ENCODE assay signal across 9 mouse cellular contexts in genomic region chr3:58490787-58491186, GRCm38 (mm10). TPM values are rescaled to one million over a fixed set of nuclear protein-coding genes. Genes with fewer than 3 reads are reported as not detected.
DNase-seq lines count a peak whose midpoint lies in the region; ATAC-seq and TF ChIP-seq lines count a peak whose summit lies in the region.
"Had no signal": no experiment of that assay in that cellular context is flagged by ENCODE, and none has a peak within 500 bp of the region (broad histone marks: within the 10 kb centered on the region; RNA-seq: fewer than 3 reads in every experiment).

No protein-coding gene starts in this region.

- H3K4me3 ChIP-seq in heart, embryonic 11.5 days (ENCODE audit: low read depth, low read length), result no peak overlapping the region
- H3K4me3 ChIP-seq in E14TG2a.4 (replicated peaks; ENCODE audit: low read length), result no peak overlapping the region
- H3K4me3 ChIP-seq in lung, embryonic 14.5 days (ENCODE audit: low read depth, low read length), result no peak overlapping the region
- no peak overlapping the region for H3K4me3 ChIP-seq in stomach, postnatal 0 days (ENCODE audit: low read depth, low read length)
- H3K4me3 ChIP-seq: heart, embryonic 15.5 days had no signal

- 67% methylated on average over 7 of the region's 7 CpGs for WGBS in heart, embryonic 11.5 days (ENCODE audit: insufficient replicate concordance)
- 65% methylated on average over 7 of the region's 7 CpGs for WGBS in lung, embryonic 14.5 days
- 67% methylated on average over 7 of the region's 7 CpGs for WGBS in stomach, postnatal 0 days

- no peaks in the 10 kb centered on the region for H3K4me1 ChIP-seq in heart, embryonic 11.5 days (ENCODE audit: control insufficient read depth, insufficient read depth, low read length)
- no peaks in the 10 kb centered on the region for H3K4me1 ChIP-seq in E14TG2a.4 (replicated peaks; ENCODE audit: low read depth, low read length)
- H3K4me1 ChIP-seq in lung, embryonic 14.5 days (ENCODE audit: insufficient read depth), result no peaks in the 10 kb centered on the region
- H3K4me1 ChIP-seq in stomach, postnatal 0 days (replicated peaks; ENCODE audit: control insufficient read depth, insufficient read depth), result no peaks in the 10 kb centered on the region
- H3K4me1 ChIP-seq: heart, embryonic 15.5 days had no signal

- ATAC-seq in heart, embryonic 11.5 days (replicated peaks; ENCODE audit: insufficient number of reproducible peaks, low FRiP score, low TSS enrichment), result no peak
- no peak for ATAC-seq in lung, embryonic 14.5 days (ENCODE audit: insufficient read depth)
- ATAC-seq in stomach, postnatal 0 days (ENCODE audit: low FRiP score, low TSS enrichment), result no peak

- no peak for TF ChIP-seq EP300 in stomach, postnatal 0 days (optimal IDR thresholded peaks at IDR 0.05)

- H3K36me3 ChIP-seq in heart, embryonic 11.5 days (ENCODE audit: control insufficient read depth, insufficient read depth, low read length), result no peaks in the 10 kb centered on the region
- H3K36me3 ChIP-seq in E14TG2a.4 (ENCODE audit: insufficient read depth, low read length), result 0 out of 2 replicates have a peak, but pooled peaks cover 4% of the 10 kb centered on the region
- H3K36me3 ChIP-seq in lung, embryonic 14.5 days (ENCODE audit: insufficient read depth), result no peaks in the 10 kb centered on the region
- H3K36me3 ChIP-seq in stomach, postnatal 0 days (ENCODE audit: control insufficient read depth, insufficient read depth, low read length), result no peaks in the 10 kb centered on the region
- H3K36me3 ChIP-seq: heart, embryonic 15.5 days had no signal

- intact Hi-C loops in heart, postnatal 14 days (cut with DNase I), result loop anchor here (1.0 to 10.0 kb wide), 2 partner anchors 327 to 646 kb away; partner anchors contain the start of gene Pfn2

- TF ChIP-seq CTCF in E14TG2a.4 (conservative IDR thresholded peaks at IDR 0.05; ENCODE audit: low read length), result peak; percentile 12; the same call in 1 of the 2 replicates
- TF ChIP-seq CTCF in lung, embryonic 14.5 days (IDR thresholded peaks at IDR 0.05; ENCODE audit: low read depth), result peak; percentile 50
- TF ChIP-seq CTCF in stomach, postnatal 0 days (IDR thresholded peaks at IDR 0.05; ENCODE audit: low read depth), result peak; percentile 76

- H3K4me2 ChIP-seq in heart, embryonic 11.5 days, result no peak overlapping the region
- no peak overlapping the region for H3K4me2 ChIP-seq in lung, embryonic 14.5 days
- no peak overlapping the region for H3K4me2 ChIP-seq in stomach, postnatal 0 days (replicated peaks; ENCODE audit: low read depth)
- H3K4me2 ChIP-seq: heart, embryonic 15.5 days had no signal

- peak; percentile 8 to 46 for DNase-seq in heart, postnatal 14 days
- DNase-seq in 416B (ENCODE audit: low read depth), result peak; percentile 54
- DNase-seq in frontal cortex, postnatal 36 days (ENCODE audit: low spot score in 2 of 2), result peak; percentile 28 to 47
- DNase-seq in lung, embryonic 14.5 days, result peak; percentile 57
- DNase-seq in stomach, postnatal 0 days (ENCODE audit: low spot score), result no peak
- no peak for DNase-seq in gastrocnemius, postnatal 10 days

- H3K27ac ChIP-seq in heart, embryonic 11.5 days (ENCODE audit: low read depth, low read length), result no peak overlapping the region
- no peak overlapping the region for H3K27ac ChIP-seq in lung, embryonic 14.5 days (ENCODE audit: low read depth)
- no peak overlapping the region for H3K27ac ChIP-seq in stomach, postnatal 0 days (replicated peaks)
- H3K27ac ChIP-seq: heart, embryonic 15.5 days had no signal

- no peak overlapping the region for H3K9ac ChIP-seq in heart, embryonic 11.5 days (ENCODE audit: low read depth, low read length)
- no peak overlapping the region for H3K9ac ChIP-seq in lung, embryonic 14.5 days
- H3K9ac ChIP-seq in stomach, postnatal 0 days (ENCODE audit: low read length), result no peak overlapping the region
- H3K9ac ChIP-seq: heart, embryonic 15.5 days had no signal

- no peaks in the 10 kb centered on the region for H3K9me3 ChIP-seq in heart, embryonic 11.5 days (replicated peaks; ENCODE audit: control insufficient read depth, low read length)
- peaks cover 35% of the 10 kb centered on the region for H3K9me3 ChIP-seq in E14TG2a.4 (ENCODE audit: low read length)
- H3K9me3 ChIP-seq in lung, embryonic 14.5 days (ENCODE audit: low read depth, low read length), result no peaks in the 10 kb centered on the region
- H3K9me3 ChIP-seq in stomach, postnatal 0 days (ENCODE audit: control insufficient read depth, low read length), result no peaks in the 10 kb centered on the region
- H3K9me3 ChIP-seq: heart, embryonic 15.5 days had no signal

- no peaks in the 10 kb centered on the region for H3K27me3 ChIP-seq in heart, embryonic 11.5 days (ENCODE audit: control insufficient read depth, insufficient read depth, low read length)
- no peaks in the 10 kb centered on the region for H3K27me3 ChIP-seq in E14TG2a.4 (ENCODE audit: insufficient read depth, low read length)
- no peaks in the 10 kb centered on the region for H3K27me3 ChIP-seq in lung, embryonic 14.5 days (ENCODE audit: insufficient read depth, low read length)
- no peaks in the 10 kb centered on the region for H3K27me3 ChIP-seq in stomach, postnatal 0 days (ENCODE audit: control insufficient read depth, insufficient read depth, low read length)
- H3K27me3 ChIP-seq: heart, embryonic 15.5 days had no signal

RNA-seq across cellular contexts. Expression of gene Eif2a, which starts 34.8 kb away (rescaled TPM):
- total RNA-seq in heart, postnatal 14 days (2021), result 10 to 100 TPM; 36.4 to 42.7 TPM
- 42.6 and 44.0 TPM in 2 replicates for polyA plus RNA-seq in heart, embryonic 11.5 days (2014; fragmentation: Nextera tagmentation; extraction: Ambion mirVana)
- 61.4 and 62.1 TPM in 2 replicates for polyA plus RNA-seq in lung, embryonic 14.5 days (2014; fragmentation: Nextera tagmentation; extraction: Ambion mirVana)
- 28.4 and 29.7 TPM in 2 replicates for polyA plus RNA-seq in stomach, postnatal 0 days (2015; fragmentation: Nextera tagmentation; extraction: Ambion mirVana)
- total RNA-seq in gastrocnemius, postnatal 10 days (2021), result 10 to 100 TPM; 48.2 to 50.7 TPM

RNA-seq across cellular contexts. Expression of gene Serp1, which starts 34.9 kb away (rescaled TPM):
- 10 to 100 TPM; 15.8 to 17.5 TPM for total RNA-seq in heart, postnatal 14 days (2021)
- 107 and 121 TPM in 2 replicates for polyA plus RNA-seq in heart, embryonic 11.5 days (2014; fragmentation: Nextera tagmentation; extraction: Ambion mirVana)
- polyA plus RNA-seq in lung, embryonic 14.5 days (2014; fragmentation: Nextera tagmentation; extraction: Ambion mirVana), result 131 and 147 TPM in 2 replicates
- polyA plus RNA-seq in stomach, postnatal 0 days (2015; fragmentation: Nextera tagmentation; extraction: Ambion mirVana), result 166 and 175 TPM in 2 replicates
- total RNA-seq in gastrocnemius, postnatal 10 days (2021), result 10 to 100 TPM; 16.5 to 19.4 TPM

Comparison
In these comparisons a context has a peak if more than half of its experiments do, and no peak if none do; other contexts are left out.
1. DNase-seq: peak in heart, postnatal 14 days (2 of 2), 416B (single experiment), frontal cortex, postnatal 36 days (2 of 2) and lung, embryonic 14.5 days (single experiment); none in stomach, postnatal 0 days (single experiment) and gastrocnemius, postnatal 10 days (single experiment).
2. CTCF ChIP-seq: peak in every context shown above with its lines; median percentile 76 in stomach, postnatal 0 days; 50 in lung, embryonic 14.5 days; 12 in E14TG2a.4.